Mouse (Mus musculus) liver, postnatal 0 days (tissue): ENCODE data around the gene Tmod1. TPM values are rescaled to one million over a fixed set of nuclear protein-coding genes. Genes with fewer than 3 reads are reported as not detected.

Experiments used
- ATAC-seq: fragments of 200-750 bp; cut with Nextera tagmentation; 2 replicates; pipeline ENCODE4 v1.8.0; 2017; ENCODE audit warnings: mild to moderate bottlenecking, moderate library complexity
- DNase-seq: peaks from one replicate; pipeline ENCODE4 v3.0.0-alpha.2; 2016
- H3K27ac ChIP-seq: fragments of 300-500 bp; sonication (generic); 2 replicates; pipeline ENCODE4 v1.5.1; 2014; ENCODE audit warnings: antibody characterized with exemption, moderate library complexity, mild to moderate bottlenecking, low read depth
- H3K27me3 ChIP-seq: fragments of 300-500 bp; sonication (generic); 2 replicates; pipeline ENCODE4 v1.6.1; 2014; ENCODE audit warnings: low read length, control low read depth, mixed read lengths; ENCODE audit not compliant: insufficient read depth
- H3K36me3 ChIP-seq: fragments of 300-500 bp; sonication (generic); replicated peaks from 2 replicates; pipeline ENCODE4 v1.6.1; 2014; ENCODE audit warnings: mild to moderate bottlenecking, control low read depth, low read length, moderate library complexity, mixed read lengths; ENCODE audit not compliant: insufficient read depth
- H3K4me1 ChIP-seq: fragments of 300-500 bp; sonication (generic); 2 replicates; pipeline ENCODE4 v1.6.1; 2014; ENCODE audit warnings: antibody characterized with exemption, mild to moderate bottlenecking, control low read depth; ENCODE audit not compliant: insufficient read depth
- H3K4me2 ChIP-seq: fragments of 300-500 bp; sonication (generic); 2 replicates; pipeline ENCODE4 v1.6.1; 2014; ENCODE audit warnings: low read depth, mild to moderate bottlenecking, low read length, moderate library complexity, mixed read lengths
- H3K4me3 ChIP-seq: fragments of 300-500 bp; sonication (generic); 2 replicates; pipeline ENCODE4 v1.5.1; 2014; ENCODE audit warnings: low read depth, low read length
- H3K9ac ChIP-seq: fragments of 300-500 bp; sonication (generic); replicated peaks from 2 replicates; pipeline ENCODE4 v1.6.1; 2014; ENCODE audit warnings: mild to moderate bottlenecking, moderate library complexity
- H3K9me3 ChIP-seq: fragments of 300-500 bp; sonication (generic); 2 replicates; pipeline ENCODE4 v1.6.1; 2016; ENCODE audit warnings: mild to moderate bottlenecking, control low read depth, low read length, mixed read lengths
- CTCF ChIP-seq: sonication (generic); IDR thresholded peaks from 2 replicates; pipeline ENCODE4 v1.5.1; 2016; ENCODE audit warnings: antibody characterized with exemption, low read depth
- EP300 ChIP-seq: IDR thresholded peaks from 2 replicates; pipeline ENCODE4 v1.6.1; 2016; ENCODE audit warnings: antibody characterized with exemption, low read depth, mild to moderate bottlenecking
- WGBS: fragments of 180-500 bp; shearing (Covaris S2); extraction: QIAGEN DNeasy Blood & Tissue Kit; methylation state at CpG from one replicate; pipeline ENCODE4 v1.1.7; 2014; ENCODE audit not compliant: insufficient replicate concordance; 5-methylcytosine and 5-hydroxymethylcytosine counted together
- polyA plus RNA-seq: library from polyadenylated mRNA; unstranded; fragments of >200 nt; fragmentation: Nextera tagmentation; extraction: Ambion mirVana; gene quantifications from 2 replicates; pipeline ENCODE4 v1.2.1, GENCODE M21; 2015

Tmod1 gene
- polyA plus RNA-seq, 1 experiment from 2014 or later: 13.9 TPM

- TF ChIP-seq EP300 (no peak), CTCF (no peak)
- H3K9me3 ChIP-seq: no peaks in the 10 kb centered on the region
- no peak overlapping the region for H3K27ac ChIP-seq
- no peak overlapping the region for H3K4me3 ChIP-seq
- H3K36me3 ChIP-seq: peaks cover 6% of the 10 kb centered on the region; the same call in 1 of the 2 replicates
- ATAC-seq: no peak
- no peak overlapping the region for H3K4me2 ChIP-seq
- DNase-seq: no peak
- 76% methylated on average over 4 of the region's 4 CpGs for WGBS
- no peaks in the 10 kb centered on the region for H3K27me3 ChIP-seq
- H3K4me1 ChIP-seq: 0 out of 2 replicates have a peak, but pooled peaks cover 2% of the 10 kb centered on the region
- no peak overlapping the region for H3K9ac ChIP-seq
Measured at GRCm38 (mm10) chr4:46047971-46048370, 9.2 kb downstream of the Tmod1 start.

DNA sequence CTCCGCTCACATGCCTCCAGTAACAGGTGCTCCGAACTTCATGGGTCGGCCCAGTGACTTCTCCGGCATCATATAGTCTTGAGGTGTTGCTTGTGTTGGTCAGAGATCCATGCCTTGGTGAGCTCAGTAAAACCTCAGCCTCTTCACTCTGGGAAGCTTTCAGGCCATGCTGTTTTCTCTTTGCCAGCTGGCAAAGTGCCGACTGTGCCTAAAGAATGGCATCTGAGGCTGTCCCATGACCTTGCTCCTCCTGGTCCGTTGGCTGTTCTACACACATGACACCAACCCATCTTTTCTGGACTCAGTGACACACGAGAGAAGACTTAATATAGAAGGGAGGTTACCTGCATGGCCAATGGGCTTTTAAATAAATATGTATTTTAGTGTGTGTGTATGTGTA lies 9.7 kb downstream of the Tmod1 start:
- no peak for ATAC-seq
- Histone ChIP-seq H3K4me2 (no peak overlapping the region), H3K27ac (no peak overlapping the region), H3K9me3 (no peaks in the 10 kb centered on the region), H3K4me3 (no peak overlapping the region), H3K27me3 (no peaks in the 10 kb centered on the region), H3K36me3 (peaks cover 6% of the 10 kb centered on the region; the same call in 1 of the 2 replicates), H3K9ac (no peak overlapping the region), H3K4me1 (no peaks in the 10 kb centered on the region)
- 89% methylated on average over 7 of the region's 7 CpGs for WGBS
- no peak for TF ChIP-seq CTCF
- TF ChIP-seq EP300: no peak
- no peak for DNase-seq

DNA sequence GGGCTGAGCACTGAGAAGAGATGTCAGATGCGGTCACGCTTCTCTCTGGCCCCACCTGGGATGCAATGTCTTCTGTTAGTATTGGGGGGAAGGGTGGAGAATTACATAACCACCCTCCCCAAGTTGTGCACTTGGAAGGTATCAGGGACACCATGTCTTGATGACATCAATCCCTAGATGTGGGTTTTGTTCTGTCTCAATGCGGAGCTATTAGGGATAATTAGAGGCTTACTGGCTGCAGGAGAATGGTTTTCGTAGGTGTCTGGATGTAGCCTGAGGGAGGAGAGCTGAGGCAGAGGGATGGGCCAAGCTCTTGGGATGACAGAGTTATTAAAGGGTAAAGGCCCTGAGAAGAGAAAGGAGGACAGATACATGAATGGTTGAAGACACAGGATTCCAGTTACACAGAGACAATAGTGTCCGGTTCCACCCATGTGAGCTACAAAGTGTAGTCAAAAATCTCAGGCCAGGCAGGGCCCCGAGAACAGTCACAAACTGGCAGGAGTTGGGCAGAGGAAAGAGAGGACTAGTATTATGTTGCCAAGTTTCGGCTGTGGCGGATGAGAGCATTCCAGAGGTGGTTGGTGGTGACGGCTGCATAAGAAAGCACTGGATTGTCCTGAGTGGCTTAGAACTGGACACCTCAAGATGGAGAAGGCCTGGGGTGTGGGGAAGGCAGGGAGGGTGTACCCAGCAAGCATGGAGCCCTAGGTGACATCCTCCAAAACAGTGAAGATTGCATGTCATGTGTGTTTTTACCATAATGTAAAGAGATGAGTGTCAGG lies 14.8 kb downstream of the Tmod1 start:
- no peak overlapping the region for H3K9ac ChIP-seq
- H3K36me3 ChIP-seq: peaks cover 4% of the 10 kb centered on the region; the same call in 1 of the 2 replicates
- whole genome bisulfite sequencing: 93% methylated on average over 9 of the region's 9 CpGs

DNA sequence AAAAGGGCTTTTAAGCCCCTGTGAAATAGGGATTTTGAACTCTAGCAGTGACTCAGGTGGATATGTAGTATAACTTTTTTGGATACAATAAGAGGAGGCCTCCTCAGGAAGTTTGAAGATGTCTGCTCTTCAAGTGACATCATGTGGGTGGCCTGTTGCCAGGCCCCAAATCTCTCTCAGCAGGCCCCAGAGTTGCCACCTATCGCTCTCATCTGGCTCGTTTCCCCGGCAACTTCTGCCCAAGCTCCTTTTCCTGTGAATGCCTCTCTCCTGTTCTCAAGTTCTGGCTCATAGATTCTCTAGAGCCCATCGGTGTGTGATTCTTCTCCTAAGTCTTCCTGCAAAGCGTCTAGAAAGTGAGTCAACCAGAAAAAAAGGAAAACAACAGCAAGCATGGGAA lies 17.4 kb downstream of the Tmod1 start:
- Histone ChIP-seq H3K4me2 (no peak overlapping the region), H3K4me1 (no peaks in the 10 kb centered on the region), H3K4me3 (no peak overlapping the region), H3K9ac (no peak overlapping the region), H3K36me3 (peaks cover under 1% of the 10 kb centered on the region; the same call in 1 of the 2 replicates), H3K27ac (no peak overlapping the region), H3K27me3 (no peaks in the 10 kb centered on the region), H3K9me3 (no peaks in the 10 kb centered on the region)
- 90% methylated on average over 5 of the region's 5 CpGs for WGBS
- no peak for DNase-seq
- ATAC-seq: no peak
- no peak for TF ChIP-seq EP300
- no peak for TF ChIP-seq CTCF

More for the DNA sequence above, 14.8 kb downstream of the Tmod1 start:
- Histone ChIP-seq H3K4me1 (no peaks in the 10 kb centered on the region), H3K9me3 (no peaks in the 10 kb centered on the region), H3K27me3 (no peaks in the 10 kb centered on the region), H3K4me3 (no peak overlapping the region), H3K27ac (no peak overlapping the region), H3K4me2 (no peak overlapping the region)
- DNase-seq (no peak), ATAC-seq (no peak)
- TF ChIP-seq CTCF (no peak), EP300 (no peak)

GRCm38 (mm10) chr4:46061259-46061962 lies 22.7 kb downstream of the Tmod1 start:
- H3K4me1 ChIP-seq: no peaks in the 10 kb centered on the region
- peaks cover 7% of the 10 kb centered on the region; the same call in 1 of the 2 replicates for H3K36me3 ChIP-seq
- ATAC-seq (no peak), DNase-seq (no peak)
- TF ChIP-seq CTCF (no peak), EP300 (no peak)
- no peak overlapping the region for H3K4me2 ChIP-seq
- 90% methylated on average over 12 of the region's 12 CpGs for WGBS
- no peak overlapping the region for H3K9ac ChIP-seq
- H3K9me3 ChIP-seq: no peaks in the 10 kb centered on the region
- no peak overlapping the region for H3K4me3 ChIP-seq
- H3K27me3 ChIP-seq: no peaks in the 10 kb centered on the region
- no peak overlapping the region for H3K27ac ChIP-seq

- no peaks in the 10 kb centered on the region for H3K9me3 ChIP-seq
- no peak for DNase-seq
- no peak overlapping the region for H3K4me2 ChIP-seq
- H3K36me3 ChIP-seq: peaks cover 7% of the 10 kb centered on the region; the same call in 1 of the 2 replicates
- no peak overlapping the region for H3K27ac ChIP-seq
- 76% methylated on average over 4 of the region's 4 CpGs for whole genome bisulfite sequencing
- H3K4me3 ChIP-seq: no peak overlapping the region
- H3K9ac ChIP-seq: no peak overlapping the region
- H3K27me3 ChIP-seq: no peaks in the 10 kb centered on the region
- ATAC-seq: no peak
- no peak for TF ChIP-seq CTCF
- TF ChIP-seq EP300: no peak
- no peaks in the 10 kb centered on the region for H3K4me1 ChIP-seq
Measured at GRCm38 (mm10) chr4:46063841-46064240, 25.1 kb downstream of the Tmod1 start.
